8 mouse cellular contexts compared by ENCODE assay signal in the genomic region with DNA sequence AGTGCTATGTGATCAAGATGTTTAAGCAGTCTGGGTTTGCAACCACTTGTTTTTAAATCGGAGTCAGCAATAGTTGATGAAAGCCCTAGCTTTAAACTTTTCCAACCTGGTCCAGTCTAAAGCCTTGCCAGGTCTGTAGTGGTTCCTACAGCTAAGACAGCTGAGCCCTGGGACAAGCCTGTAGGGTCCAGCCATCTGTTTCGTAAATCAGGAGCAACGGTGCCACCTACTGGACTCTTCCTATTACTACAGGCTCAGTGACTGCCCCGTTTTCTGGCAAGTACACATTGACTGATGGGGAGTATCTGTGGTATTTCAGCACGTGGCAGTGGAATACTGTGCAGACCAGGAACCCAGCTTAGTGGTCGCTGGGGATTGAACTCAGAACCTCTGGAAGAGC. TPM values are rescaled to one million over a fixed set of nuclear protein-coding genes. Genes with fewer than 3 reads are reported as not detected.
A peak's percentile ranks its signal among the peaks of the same experiment; 100 is the strongest.
DNase-seq lines count a peak whose midpoint lies in the region; ATAC-seq lines count a peak whose summit lies in the region.

No protein-coding gene starts in this region.

- no peaks in the 10 kb centered on the region for H3K9me3 ChIP-seq in hindbrain, embryonic 16.5 days (ENCODE audit: control insufficient read depth, low read length)

- H3K27ac ChIP-seq in hindbrain, embryonic 16.5 days (ENCODE audit: low read depth, low read length) = no peak overlapping the region

- peak; percentile 77 for ATAC-seq in hindbrain, embryonic 16.5 days

- no peaks in the 10 kb centered on the region for H3K27me3 ChIP-seq in hindbrain, embryonic 16.5 days (replicated peaks; ENCODE audit: control insufficient read depth, insufficient read depth, low read length)

- peak; percentile 73 for DNase-seq in WW6 (ENCODE audit: low read depth, low spot score)
- DNase-seq in cerebellum, postnatal 36 days = peak; percentile 82 to 93
- DNase-seq in gastrocnemius, adult 18-20 months (ENCODE audit: low spot score) = peak; percentile 88
- DNase-seq in left cerebral cortex, adult 11 months (ENCODE audit: low spot score) = peak; percentile 43
- DNase-seq in lung, postnatal 4 days = peak; percentile 83 to 90
- DNase-seq in right cerebral cortex, postnatal 10 days (ENCODE audit: low spot score in 2 of 2) = peak; percentile 87 to 89
- DNase-seq in urinary bladder, postnatal 4 days (ENCODE audit: low spot score in 2 of 2) = peak; percentile 73 to 80

- H3K4me2 ChIP-seq in hindbrain, embryonic 16.5 days (ENCODE audit: low read length) = no peak overlapping the region

- no peak overlapping the region for H3K9ac ChIP-seq in hindbrain, embryonic 16.5 days (ENCODE audit: low read depth, low read length)

- 4% methylated on average over 6 of the region's 6 CpGs for WGBS in hindbrain, embryonic 16.5 days

- H3K4me3 ChIP-seq in hindbrain, embryonic 16.5 days (ENCODE audit: low read length) = no peak overlapping the region

- H3K4me1 ChIP-seq in hindbrain, embryonic 16.5 days (ENCODE audit: control insufficient read depth, insufficient read depth, low read depth, low read length) = peaks cover 23% of the 10 kb centered on the region

- H3K36me3 ChIP-seq in hindbrain, embryonic 16.5 days (ENCODE audit: control insufficient read depth, insufficient read depth, low read length) = no peaks in the 10 kb centered on the region

RNA-seq across cellular contexts. Expression of a gene that starts 47.5 kb away (rescaled TPM):
- 1 to 10 TPM; 5.0 to 5.4 TPM for total RNA-seq in gastrocnemius, adult 18-20 months (2021)
- polyA plus RNA-seq in hindbrain, embryonic 16.5 days (2015; fragmentation: Nextera tagmentation; extraction: Ambion mirVana) = 19.8 and 24.2 TPM in 2 replicates

RNA-seq across cellular contexts. Expression of a gene that starts 48.7 kb away (rescaled TPM):
- total RNA-seq in gastrocnemius, adult 18-20 months (2021) = 10 to 100 TPM; 51.8 to 57.1 TPM
- polyA plus RNA-seq in hindbrain, embryonic 16.5 days (2015; fragmentation: Nextera tagmentation; extraction: Ambion mirVana) = 351 and 369 TPM in 2 replicates

RNA-seq across cellular contexts. Expression of a gene that starts 57.3 kb away (rescaled TPM):
- total RNA-seq in gastrocnemius, adult 18-20 months (2021) = 10 to 100 TPM; 17.6 to 22.5 TPM
- 23.4 and 27.6 TPM in 2 replicates for polyA plus RNA-seq in hindbrain, embryonic 16.5 days (2015; fragmentation: Nextera tagmentation; extraction: Ambion mirVana)
